Mouse (Mus musculus): ENCODE data around the gene Ano10. TPM values are rescaled to one million over a fixed set of nuclear protein-coding genes. Genes with fewer than 3 reads are reported as not detected.

Ano10 gene
- 21.1 and 21.2 TPM in 2 replicates for polyA plus RNA-seq (2021; fragmentation: Nextera tagmentation)
- long read RNA-seq, experiment 1, transcript Ano10-201 (13 exons, 2,653 nt), result major isoform, 30 of 38 reads
- long read RNA-seq, experiment 1, partial matches to known transcripts, result 8 of 38 reads
- long read RNA-seq, experiment 1, other reads (novel, unspliced or antisense), result 0 of 38 reads
- long read RNA-seq, experiment 2, transcript Ano10-201 (13 exons, 2,653 nt), result major isoform, 119 of 137 reads
- long read RNA-seq, experiment 2, partial matches to known transcripts, result 7 of 137 reads
- long read RNA-seq, experiment 2, other reads (novel, unspliced or antisense), result 10 of 137 reads

GRCm38 (mm10) chr9:122294242-122294881 is at the start of gene Ano10:
Gene Ano10, minus strand, starts transcription at chr9:122294423.

Small RNAs within 50 kb of the gene (microRNA-seq; reads per million reads assigned to microRNA genes)
- not detected for gene Mir8106

Other genes starting within 250 kb of the Ano10 start
- 65.2 and 68.9 TPM in 2 replicates for gene Snrk, start 177.2 kb downstream of the Ano10 start, polyA plus RNA-seq (2021; fragmentation: Nextera tagmentation)
- 10.1 and 13.8 TPM in 2 replicates for gene Abhd5, start 57.2 kb upstream of the Ano10 start, polyA plus RNA-seq (2021; fragmentation: Nextera tagmentation)

Data from layer of hippocampus, adult 6 months (tissue).